Mouse (Mus musculus) kidney, embryonic 16.5 days (tissue): ENCODE measurements around the gene Nfix. TPM values are rescaled to one million over a fixed set of nuclear protein-coding genes. Genes with fewer than 3 reads are reported as not detected.

Source experiments
- polyA plus RNA-seq: library from polyadenylated mRNA; unstranded; fragments of >200 nt; fragmentation: Nextera tagmentation; extraction: Ambion mirVana; gene quantifications from 2 replicates; pipeline ENCODE4 v1.2.1, GENCODE M21; 2015

Nfix gene
- polyA plus RNA-seq, 1 experiment from 2014 or later: 14.8 TPM

Other genes with a start within 250 kb of the Nfix start
- 73.5 and 78.0 TPM in 2 replicates for gene Ier2, start 137.5 kb downstream of the Nfix start, polyA plus RNA-seq
- gene Trmt1, start 114.0 kb downstream of the Nfix start, polyA plus RNA-seq: 81.5 and 82.9 TPM in 2 replicates
- gene Nacc1, start 112.5 kb downstream of the Nfix start, polyA plus RNA-seq: 22.5 and 26.7 TPM in 2 replicates
- 7.9 and 8.1 TPM in 2 replicates for gene Lyl1, start 98.9 kb downstream of the Nfix start, polyA plus RNA-seq
- 2.3 and 2.8 TPM in 2 replicates for gene G430095P16Rik, start 77.3 kb downstream of the Nfix start, polyA plus RNA-seq
- gene Dand5, start 22.5 kb upstream of the Nfix start, polyA plus RNA-seq: 6.6 and 9.0 TPM in 2 replicates
- 49.7 and 51.6 TPM in 2 replicates for gene Gadd45gip1, start 31.2 kb upstream of the Nfix start, polyA plus RNA-seq
- gene Rad23a, start 40.3 kb upstream of the Nfix start, polyA plus RNA-seq: 109 and 114 TPM in 2 replicates
- gene Calr, start 46.6 kb upstream of the Nfix start, polyA plus RNA-seq: 1,143 and 1,180 TPM in 2 replicates
- 110 and 120 TPM in 2 replicates for gene Farsa, start 56.6 kb upstream of the Nfix start, polyA plus RNA-seq
- gene Syce2, start 71.8 kb upstream of the Nfix start, polyA plus RNA-seq: 60.7 and 61.3 TPM in 2 replicates
- gene Gcdh, start 93.6 kb upstream of the Nfix start, polyA plus RNA-seq: 61.2 and 70.4 TPM in 2 replicates
- 2.4 and 2.8 TPM in 2 replicates for gene Klf1, start 101.6 kb upstream of the Nfix start, polyA plus RNA-seq
- gene Dnase2a, start 108.2 kb upstream of the Nfix start, polyA plus RNA-seq: 10.2 and 10.6 TPM in 2 replicates
- 0.34 and 0.54 TPM in 2 replicates for gene Mast1, start 137.0 kb upstream of the Nfix start, polyA plus RNA-seq
- gene Rtbdn, start 146.6 kb upstream of the Nfix start, polyA plus RNA-seq: 0.19 and 0.30 TPM in 2 replicates
- not detected in 2 replicates for gene Gm49661, start 169.1 kb upstream of the Nfix start, polyA plus RNA-seq
- 810 and 819 TPM in 2 replicates for gene Prdx2, start 169.2 kb upstream of the Nfix start, polyA plus RNA-seq
- gene Rnaseh2a, start 169.4 kb upstream of the Nfix start, polyA plus RNA-seq: 137 and 138 TPM in 2 replicates
- gene Junb, start 178.4 kb upstream of the Nfix start, polyA plus RNA-seq: 8.3 and 11.7 TPM in 2 replicates
- gene Hook2, start 190.3 kb upstream of the Nfix start, polyA plus RNA-seq: 34.8 and 35.2 TPM in 2 replicates
- not detected in 2 replicates for gene Best2, start 214.2 kb upstream of the Nfix start, polyA plus RNA-seq
- gene Asna1, start 224.9 kb upstream of the Nfix start, polyA plus RNA-seq: 150 and 154 TPM in 2 replicates
- gene Trir, start 226.5 kb upstream of the Nfix start, polyA plus RNA-seq: 93.3 and 104 TPM in 2 replicates
- gene Tnpo2, start 236.6 kb upstream of the Nfix start, polyA plus RNA-seq: 27.5 and 28.4 TPM in 2 replicates